Mouse (Mus musculus) frontal cortex, postnatal 36 days (tissue): ENCODE results near the gene Tbc1d10c.
A peak's percentile ranks its signal among the peaks of the same experiment; 100 is the strongest.

ENCODE experiments used
- DNase-seq, 2 experiments: peaks; one replicate each; pipeline ENCODE4 v3.0.0; 2022; ENCODE audit warnings: low spot score in 2 of 2

Tbc1d10c gene

GRCm38 (mm10) chr19:4192251-4192985 is 1.3 kb upstream of the Tbc1d10c start:
- no peak for DNase-seq

GRCm38 (mm10) chr19:4191528-4192250 is 605 bp upstream of the Tbc1d10c start, which contains the start of gene Ppp1ca:
Ppp1ca (plus strand) TSS chr19:4192065.
- DNase-seq = peak; percentile 86 to 89

- DNase-seq = no peak
Measured at GRCm38 (mm10) chr19:4189051-4189620, 1.9 kb downstream of the Tbc1d10c start.

- DNase-seq = no peak
Measured at GRCm38 (mm10) chr19:4187303-4187702, 3.8 kb downstream of the Tbc1d10c start.

- no peak for DNase-seq
Measured at GRCm38 (mm10) chr19:4184976-4185975, 5.8 kb downstream of the Tbc1d10c start.

GRCm38 (mm10) chr19:4183689-4184088 is 7.4 kb downstream of the Tbc1d10c start:
- no peak for DNase-seq

GRCm38 (mm10) chr19:4181892-4182291 is 9.2 kb downstream of the Tbc1d10c start:
- DNase-seq = peak; percentile 62 to 84

- DNase-seq = no peak
Measured at GRCm38 (mm10) chr19:4180411-4180810, 10.7 kb downstream of the Tbc1d10c start.

GRCm38 (mm10) chr19:4175368-4175947 is 15.6 kb downstream of the Tbc1d10c start, which contains the start of gene Carns1:
Carns1 (minus strand) TSS chr19:4175479.
- peak in 1 of 2 experiments; percentile 27 for DNase-seq

- DNase-seq = no peak
Measured at GRCm38 (mm10) chr19:4172925-4173324, 18.2 kb downstream of the Tbc1d10c start.

- no peak for DNase-seq
Measured at GRCm38 (mm10) chr19:4171393-4172290, 19.4 kb downstream of the Tbc1d10c start.

GRCm38 (mm10) chr19:4170723-4171392 is 20.2 kb downstream of the Tbc1d10c start:
- DNase-seq = no peak

- no peak for DNase-seq
Measured at GRCm38 (mm10) chr19:4169810-4170209, 21.3 kb downstream of the Tbc1d10c start.

- peak; percentile 99 to 100 for DNase-seq
Measured at GRCm38 (mm10) chr19:4169378-4169784, 21.7 kb downstream of the Tbc1d10c start.

GRCm38 (mm10) chr19:4166678-4167476 is 24.2 kb downstream of the Tbc1d10c start:
- no peak for DNase-seq

- no peak for DNase-seq
Measured at GRCm38 (mm10) chr19:4164721-4165120, 26.4 kb downstream of the Tbc1d10c start.

- no peak for DNase-seq
Measured at GRCm38 (mm10) chr19:4164100-4164499, 27.0 kb downstream of the Tbc1d10c start.

- DNase-seq = no peak
Measured at GRCm38 (mm10) chr19:4163543-4163887, 27.6 kb downstream of the Tbc1d10c start.
